Mouse (Mus musculus) lung, postnatal 0 days (tissue): ENCODE measurements at regions not wholly inside any gene's neighbourhood (a gene's known extent, or its start where the extent isn't known, plus 50 kb on each side); places are given as distances from the start of the nearest gene placed in this dataset.
A peak's percentile ranks its signal among the peaks of the same experiment; 100 is the strongest.

ENCODE experiments used
- ATAC-seq: fragments of 200-750 bp; cut with Nextera tagmentation; 2 replicates; pipeline ENCODE4 v1.8.0; 2017; ENCODE audit warnings: moderate library complexity
- DNase-seq: peaks from one replicate; pipeline ENCODE4 v3.0.0-alpha.2; 2016; ENCODE audit warnings: low spot score
- H3K27ac ChIP-seq: fragments of 300-500 bp; sonication (generic); 2 replicates; pipeline ENCODE4 v1.5.1; 2014; ENCODE audit warnings: antibody characterized with exemption, mild to moderate bottlenecking, low read length, mixed read lengths
- H3K27me3 ChIP-seq: fragments of 300-500 bp; sonication (generic); replicated peaks from 2 replicates; pipeline ENCODE4 v1.6.1; 2014; ENCODE audit warnings: low read length, mixed read lengths; ENCODE audit not compliant: insufficient read depth
- H3K36me3 ChIP-seq: fragments of 300-500 bp; sonication (generic); 2 replicates; pipeline ENCODE4 v1.6.1; 2014; ENCODE audit warnings: low read length, mixed read lengths; ENCODE audit not compliant: insufficient read depth
- H3K4me1 ChIP-seq: fragments of 300-500 bp; sonication (generic); 2 replicates; pipeline ENCODE4 v1.6.1; 2014; ENCODE audit warnings: antibody characterized with exemption, low read depth, low read length, mixed read lengths; ENCODE audit not compliant: insufficient read depth
- H3K4me2 ChIP-seq: fragments of 300-500 bp; sonication (generic); replicated peaks from 2 replicates; pipeline ENCODE4 v1.6.1; 2014; ENCODE audit warnings: low read depth, mild to moderate bottlenecking, low read length, moderate library complexity, mixed read lengths
- H3K4me3 ChIP-seq: fragments of 300-500 bp; sonication (generic); 2 replicates; pipeline ENCODE4 v1.5.1; 2014; ENCODE audit warnings: low read depth, low read length
- H3K9ac ChIP-seq: fragments of 300-500 bp; sonication (generic); replicated peaks from 2 replicates; pipeline ENCODE4 v1.6.1; 2014; ENCODE audit warnings: low read depth, mild to moderate bottlenecking
- H3K9me3 ChIP-seq: fragments of 300-500 bp; sonication (generic); 2 replicates; pipeline ENCODE4 v1.6.1; 2016; ENCODE audit warnings: low read length, mixed read lengths
- CTCF ChIP-seq: IDR thresholded peaks from 2 replicates; pipeline ENCODE4 v1.5.1; 2016; ENCODE audit warnings: antibody characterized with exemption, mild to moderate bottlenecking
- EP300 ChIP-seq: IDR thresholded peaks from 2 replicates; pipeline ENCODE4 v1.6.1; 2016; ENCODE audit warnings: antibody characterized with exemption, mild to moderate bottlenecking, control low read depth
- WGBS: fragments of 180-500 bp; shearing (Covaris S2); extraction: QIAGEN DNeasy Blood & Tissue Kit; methylation state at CpG from one replicate; pipeline ENCODE4 v1.1.7; 2014; 5-methylcytosine and 5-hydroxymethylcytosine counted together

- WGBS: 71% methylated on average over 4 of the region's 4 CpGs
- H3K27me3 ChIP-seq: no peaks in the 10 kb centered on the region
- no peak for ATAC-seq
- TF ChIP-seq CTCF (no peak), EP300 (no peak)
- H3K4me3 ChIP-seq: no peak overlapping the region
- H3K27ac ChIP-seq: no peak overlapping the region
- H3K9ac ChIP-seq: no peak overlapping the region
- no peaks in the 10 kb centered on the region for H3K36me3 ChIP-seq
- no peak for DNase-seq
- no peaks in the 10 kb centered on the region for H3K4me1 ChIP-seq
- no peaks in the 10 kb centered on the region for H3K9me3 ChIP-seq
- no peak overlapping the region for H3K4me2 ChIP-seq
Measured at GRCm38 (mm10) chr2:159610451-159610850, 723.5 kb downstream of the Gm826 start.

GRCm38 (mm10) chr2:159616685-159617084 lies 717.3 kb downstream of the Gm826 start:
- no peaks in the 10 kb centered on the region for H3K36me3 ChIP-seq
- DNase-seq: no peak
- no peak overlapping the region for H3K9ac ChIP-seq
- WGBS: 59% methylated on average over 4 of the region's 4 CpGs
- no peak for TF ChIP-seq CTCF
- no peak for TF ChIP-seq EP300
- no peaks in the 10 kb centered on the region for H3K27me3 ChIP-seq
- no peaks in the 10 kb centered on the region for H3K9me3 ChIP-seq
- no peak for ATAC-seq
- no peaks in the 10 kb centered on the region for H3K4me1 ChIP-seq
- H3K4me3 ChIP-seq: no peak overlapping the region
- H3K4me2 ChIP-seq: no peak overlapping the region
- no peak overlapping the region for H3K27ac ChIP-seq

GRCm38 (mm10) chr2:159621261-159621660 lies 712.7 kb downstream of the Gm826 start:
- Histone ChIP-seq H3K9me3 (no peaks in the 10 kb centered on the region), H3K9ac (no peak overlapping the region), H3K27me3 (no peaks in the 10 kb centered on the region), H3K4me1 (no peaks in the 10 kb centered on the region), H3K4me2 (no peak overlapping the region), H3K4me3 (no peak overlapping the region), H3K27ac (no peak overlapping the region), H3K36me3 (no peaks in the 10 kb centered on the region)
- ATAC-seq (no peak), DNase-seq (no peak)
- TF ChIP-seq CTCF: no peak
- no peak for TF ChIP-seq EP300
- WGBS: 58% methylated on average over 6 of the region's 6 CpGs

- H3K4me2 ChIP-seq: no peak overlapping the region
- no peak overlapping the region for H3K4me3 ChIP-seq
- no peak for TF ChIP-seq EP300
- ATAC-seq: no peak
- DNase-seq: no peak
- H3K9ac ChIP-seq: no peak overlapping the region
- H3K4me1 ChIP-seq: no peaks in the 10 kb centered on the region
- no peaks in the 10 kb centered on the region for H3K27me3 ChIP-seq
- WGBS: 60% methylated on average over 5 of the region's 5 CpGs
- H3K9me3 ChIP-seq: no peaks in the 10 kb centered on the region
- H3K36me3 ChIP-seq: no peaks in the 10 kb centered on the region
- H3K27ac ChIP-seq: no peak overlapping the region
Measured at GRCm38 (mm10) chr2:159622141-159622669, 711.8 kb downstream of the Gm826 start.

- Histone ChIP-seq H3K4me1 (no peaks in the 10 kb centered on the region), H3K4me2 (no peak overlapping the region), H3K9me3 (no peaks in the 10 kb centered on the region), H3K4me3 (no peak overlapping the region), H3K27me3 (no peaks in the 10 kb centered on the region), H3K9ac (no peak overlapping the region), H3K36me3 (no peaks in the 10 kb centered on the region), H3K27ac (no peak overlapping the region)
- no peak for ATAC-seq
- WGBS: 69% methylated on average over 1 of the region's 1 CpGs
- no peak for DNase-seq
- TF ChIP-seq CTCF: no peak
Measured at GRCm38 (mm10) chr2:159625306-159625705, 708.7 kb downstream of the Gm826 start.

GRCm38 (mm10) chr2:159645861-159646260 lies 688.1 kb downstream of the Gm826 start:
- TF ChIP-seq EP300 (no peak), CTCF (peak; percentile 65)
- ATAC-seq: no peak
- H3K27me3 ChIP-seq: no peaks in the 10 kb centered on the region
- no peaks in the 10 kb centered on the region for H3K9me3 ChIP-seq
- H3K4me1 ChIP-seq: no peaks in the 10 kb centered on the region
- H3K9ac ChIP-seq: no peak overlapping the region
- H3K36me3 ChIP-seq: no peaks in the 10 kb centered on the region
- H3K4me3 ChIP-seq: no peak overlapping the region
- 39% methylated on average over 4 of the region's 4 CpGs for WGBS
- H3K27ac ChIP-seq: no peak overlapping the region
- H3K4me2 ChIP-seq: no peak overlapping the region
- DNase-seq: peak; percentile 35

GRCm38 (mm10) chr2:159646595-159646994 lies 687.4 kb downstream of the Gm826 start:
- no peaks in the 10 kb centered on the region for H3K4me1 ChIP-seq
- no peak overlapping the region for H3K9ac ChIP-seq
- no peaks in the 10 kb centered on the region for H3K9me3 ChIP-seq
- no peaks in the 10 kb centered on the region for H3K36me3 ChIP-seq
- WGBS: 75% methylated on average over 2 of the region's 2 CpGs
- H3K4me3 ChIP-seq: no peak overlapping the region
- ATAC-seq (no peak), DNase-seq (peak; percentile 15)
- TF ChIP-seq EP300 (no peak), CTCF (no peak)
- no peak overlapping the region for H3K27ac ChIP-seq
- no peak overlapping the region for H3K4me2 ChIP-seq
- no peaks in the 10 kb centered on the region for H3K27me3 ChIP-seq
